Mouse (Mus musculus): Measurements from ENCODE around the gene Nme7. TPM values are rescaled to one million over a fixed set of nuclear protein-coding genes. Genes with fewer than 3 reads are reported as not detected.
A peak's percentile ranks its signal among the peaks of the same experiment; 100 is the strongest.

Nme7 gene
- total RNA-seq, 4 experiments from 2014 or later = 4.0 to 5.4 (median 4.7) TPM

DNA sequence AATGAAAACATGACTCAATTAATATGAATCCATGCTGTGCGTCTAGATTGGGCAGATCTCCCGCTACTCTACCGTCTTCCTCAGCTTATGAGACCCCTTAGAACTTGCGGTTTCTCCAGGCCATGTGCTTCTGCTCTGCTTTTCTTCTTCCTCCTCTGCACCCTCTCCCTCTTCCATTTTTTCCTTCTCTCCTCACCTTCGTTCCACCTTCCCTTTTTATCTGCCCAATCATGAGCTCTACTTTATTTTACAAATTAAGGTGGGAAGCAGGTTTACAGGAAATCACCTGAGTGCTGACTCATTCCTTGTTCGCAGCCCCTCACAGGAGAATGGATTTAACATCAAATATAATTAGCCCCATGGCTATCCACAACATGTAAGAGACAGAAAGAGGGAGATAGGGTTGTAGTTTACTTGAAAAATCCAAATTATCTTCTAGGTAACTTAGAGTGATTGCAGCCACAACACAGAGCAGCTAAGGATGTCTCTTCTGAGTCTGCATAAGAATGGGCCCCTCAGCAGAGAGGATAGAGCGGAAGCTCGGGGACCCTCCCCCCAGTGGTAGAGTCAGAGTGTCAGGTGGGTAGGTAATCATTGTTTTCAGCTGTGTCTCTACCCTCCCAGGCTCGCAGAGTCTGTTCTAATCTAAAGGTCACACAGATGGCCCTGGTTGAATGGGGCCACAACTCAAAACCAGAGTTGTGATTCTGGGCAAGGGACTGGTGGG lies 73.0 kb downstream of the Nme7 start:
- no peak for DNase-seq (ENCODE audit: low spot score)

DNA sequence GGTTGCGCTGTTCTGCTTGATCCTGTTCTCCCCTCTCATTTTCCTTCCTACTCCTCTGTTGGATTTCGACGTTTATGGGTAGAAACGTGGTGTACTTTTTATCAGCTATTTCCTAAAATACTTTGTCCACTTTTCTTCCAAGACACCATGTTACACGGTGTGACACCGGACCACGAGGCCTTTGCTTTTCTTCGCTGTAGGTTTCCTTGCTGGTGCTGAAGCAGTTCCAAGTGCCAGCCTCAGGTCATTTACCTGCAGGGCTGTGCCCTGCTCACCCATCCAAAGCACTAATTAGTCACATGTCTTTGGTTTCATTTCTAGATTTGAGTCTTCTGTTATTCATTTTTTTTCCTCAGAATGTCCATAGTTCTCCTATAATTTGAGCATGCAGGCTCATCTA lies 79.7 kb downstream of the Nme7 start:
- no peak for DNase-seq (ENCODE audit: low spot score)

DNA sequence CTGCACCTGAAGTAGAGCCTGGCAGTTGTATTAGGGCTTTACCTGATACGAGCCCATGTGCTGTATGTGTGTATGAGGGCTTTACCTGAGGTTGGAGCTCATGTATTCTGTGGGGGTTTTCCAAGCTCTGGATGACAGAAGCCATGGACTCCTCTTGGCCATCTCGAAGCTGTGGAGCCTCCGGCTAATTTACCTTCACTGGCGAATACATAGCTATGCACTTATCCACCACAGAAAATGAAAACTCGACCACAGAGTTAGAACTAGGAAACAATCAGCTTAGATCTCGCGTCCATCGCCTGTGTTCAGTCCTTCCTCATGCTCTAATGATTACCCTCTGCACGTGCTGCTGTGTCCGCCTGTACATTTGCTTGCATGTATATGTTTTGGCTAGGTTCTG lies 80.4 kb downstream of the Nme7 start:
- no peak for DNase-seq (ENCODE audit: low spot score)

DNA sequence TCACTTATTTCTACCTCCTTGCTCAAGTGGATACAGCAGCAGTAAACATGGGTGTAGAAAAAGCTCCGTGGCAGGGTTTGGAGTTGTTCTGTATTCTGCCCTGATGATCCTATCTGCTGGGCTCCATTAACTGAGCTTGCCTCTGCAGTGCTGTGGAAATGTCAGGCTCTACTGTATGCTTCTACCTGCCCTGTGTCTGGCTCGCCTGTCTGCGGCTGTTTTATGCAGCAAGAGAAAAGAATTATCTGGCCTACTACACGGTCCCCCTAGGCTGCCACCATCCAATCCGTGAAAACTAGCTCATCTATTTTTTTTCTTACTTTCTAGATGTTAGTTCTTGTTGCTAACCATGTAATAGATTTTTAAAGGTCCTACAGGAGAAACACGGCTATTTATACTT lies 81.1 kb downstream of the Nme7 start:
- DNase-seq (ENCODE audit: low spot score) = no peak

DNA sequence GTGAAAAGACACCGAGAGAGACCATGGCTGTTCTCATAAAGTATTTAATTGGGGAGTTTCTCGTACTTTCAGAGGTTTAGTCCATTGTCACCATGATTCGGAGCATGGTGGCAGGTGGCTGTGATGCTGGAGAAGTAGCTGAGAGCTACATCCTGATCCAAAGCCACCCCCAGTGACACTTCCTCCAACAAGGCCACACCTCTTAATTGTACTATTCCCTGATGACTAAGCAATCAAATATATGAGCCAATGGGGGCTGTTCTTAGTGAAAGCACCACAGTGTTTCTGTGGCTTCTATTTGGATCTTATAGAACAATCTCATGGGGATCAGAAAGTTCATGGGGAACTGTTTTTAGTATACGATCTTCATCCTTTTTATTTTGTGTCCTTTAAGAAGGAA lies 85.8 kb downstream of the Nme7 start:
- no peak for DNase-seq (ENCODE audit: low spot score)

DNA sequence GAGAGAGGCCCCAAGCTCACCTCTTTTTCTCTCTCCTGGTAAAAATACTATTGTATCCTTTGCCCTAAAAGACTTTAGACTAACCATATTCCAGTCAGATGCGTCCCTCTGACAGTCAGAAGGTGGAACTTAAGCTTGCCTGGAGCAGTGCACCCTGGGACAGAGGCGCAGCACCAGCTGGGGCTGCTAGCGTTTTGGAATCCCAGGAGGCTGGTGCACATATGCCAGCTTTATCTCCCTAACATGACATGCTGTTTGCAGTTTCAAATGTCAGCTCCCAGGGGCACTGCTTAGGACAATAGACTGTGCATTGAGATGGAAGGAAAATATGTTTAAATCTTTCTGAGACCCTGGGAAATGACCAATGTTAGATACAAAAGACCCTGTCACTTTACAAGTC lies 88.3 kb downstream of the Nme7 start:
- DNase-seq (ENCODE audit: low spot score) = no peak

DNA sequence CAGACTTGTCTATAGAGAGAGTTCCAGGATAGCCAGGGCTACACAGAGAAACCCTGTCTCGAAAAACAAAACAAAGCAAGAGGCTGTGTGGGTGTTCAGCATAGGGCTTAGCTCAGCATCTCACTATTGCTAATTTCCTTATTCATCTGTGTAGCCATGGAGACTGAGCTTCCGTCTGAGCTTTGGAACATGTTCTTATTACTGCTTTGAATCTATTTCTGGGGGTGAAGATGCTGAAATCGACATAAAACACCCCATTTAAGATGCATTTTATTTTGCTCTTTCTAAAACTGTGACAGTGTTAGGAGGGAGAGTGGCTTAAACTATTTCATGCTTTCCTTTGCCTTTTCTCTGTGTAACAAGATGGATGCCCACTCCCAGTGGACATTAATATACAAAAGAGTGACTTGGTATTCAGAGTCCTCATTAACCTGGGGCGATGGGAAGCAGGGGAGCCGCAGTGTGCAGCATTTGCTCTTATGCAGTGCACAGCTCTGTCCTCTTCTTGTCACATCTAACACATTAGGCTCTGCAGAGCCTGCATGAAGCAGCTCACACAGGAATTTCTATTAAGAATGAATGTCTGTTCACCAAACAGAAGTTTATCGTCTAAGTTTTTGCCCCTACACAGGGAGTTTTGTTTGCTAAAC lies 91.3 kb downstream of the Nme7 start:
- no peak for DNase-seq (ENCODE audit: low spot score)

DNA sequence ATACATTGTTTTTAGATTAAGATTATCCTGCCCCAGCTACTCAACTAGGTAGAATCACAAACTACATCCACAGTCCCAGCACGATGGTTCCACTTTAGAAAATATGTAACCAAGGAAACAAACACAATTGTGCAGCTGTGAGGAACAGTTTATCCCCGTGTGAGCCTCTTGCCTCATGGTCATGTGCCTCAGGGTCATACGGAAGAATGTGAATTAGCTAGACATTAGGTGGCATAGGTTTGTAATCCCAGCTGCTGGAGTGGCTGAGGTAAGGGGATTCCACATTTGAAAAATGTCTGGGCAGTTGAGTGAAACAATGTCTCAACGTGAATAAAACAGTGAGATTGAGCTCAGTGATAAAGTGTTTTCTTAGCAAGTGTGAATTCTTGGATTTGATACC lies 93.8 kb downstream of the Nme7 start:
- DNase-seq (ENCODE audit: low spot score) = no peak

DNA sequence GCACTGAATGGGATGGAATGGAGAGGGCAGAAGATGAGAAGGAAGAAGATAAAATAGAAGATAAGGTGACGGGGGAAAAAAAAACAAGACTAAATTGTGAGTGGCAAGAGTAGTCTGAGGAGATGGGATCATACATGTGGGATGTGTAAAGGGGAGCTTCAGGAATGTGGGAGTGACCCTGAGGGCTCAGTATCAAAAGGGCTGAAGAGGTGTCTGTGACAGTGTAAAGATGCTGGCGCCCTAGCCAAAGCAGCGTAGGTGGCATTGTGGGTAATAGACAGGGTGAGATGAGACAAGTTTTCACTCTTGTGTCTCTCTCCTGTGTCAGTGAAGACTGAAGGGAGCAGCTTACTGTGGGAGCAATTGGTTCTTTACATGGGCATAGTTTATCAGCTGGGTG lies 95.7 kb downstream of the Nme7 start:
- DNase-seq (ENCODE audit: low spot score) = no peak

DNA sequence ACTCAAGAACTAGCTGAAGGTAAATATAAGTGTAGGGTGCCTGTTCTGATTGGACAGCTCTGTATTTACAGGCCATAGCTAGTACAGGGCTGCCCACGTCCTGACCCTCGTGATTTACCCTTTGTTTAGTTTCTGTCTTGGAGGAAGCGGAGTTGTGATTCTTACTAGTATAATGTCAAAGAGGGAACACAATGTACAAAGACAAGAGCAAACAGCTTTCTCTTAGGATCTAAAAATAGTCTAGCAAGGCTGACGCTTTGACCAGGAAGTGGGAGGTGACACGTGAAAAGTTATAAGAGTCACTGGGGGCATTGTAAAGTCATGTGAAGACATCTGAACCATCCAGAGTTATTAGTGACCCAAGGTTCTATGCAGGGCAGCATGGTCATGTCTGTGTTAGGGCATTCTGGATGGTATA lies 101.5 kb downstream of the Nme7 start:
- peak; percentile 66 for DNase-seq (ENCODE audit: low spot score)

DNA sequence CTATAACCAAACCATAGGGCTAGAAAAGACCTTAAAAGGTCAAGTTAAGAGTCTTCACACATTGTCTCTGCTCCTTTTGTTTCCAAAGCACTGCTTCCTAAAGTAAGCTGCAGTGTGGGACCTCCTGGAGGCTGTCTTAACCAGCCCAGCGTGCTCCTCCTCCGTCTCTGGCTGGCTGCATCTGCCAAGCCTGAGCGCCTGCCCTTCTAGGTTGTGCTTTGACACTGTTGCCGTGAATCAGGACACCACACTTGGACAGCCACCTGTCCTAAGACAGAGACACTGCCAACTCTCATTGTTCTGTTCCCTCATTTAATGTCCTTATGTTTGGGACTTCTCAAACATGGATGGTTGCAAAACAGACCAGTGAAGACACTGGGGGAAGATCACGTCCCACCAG lies 102.6 kb downstream of the Nme7 start:
- DNase-seq (ENCODE audit: low spot score) = no peak

DNA sequence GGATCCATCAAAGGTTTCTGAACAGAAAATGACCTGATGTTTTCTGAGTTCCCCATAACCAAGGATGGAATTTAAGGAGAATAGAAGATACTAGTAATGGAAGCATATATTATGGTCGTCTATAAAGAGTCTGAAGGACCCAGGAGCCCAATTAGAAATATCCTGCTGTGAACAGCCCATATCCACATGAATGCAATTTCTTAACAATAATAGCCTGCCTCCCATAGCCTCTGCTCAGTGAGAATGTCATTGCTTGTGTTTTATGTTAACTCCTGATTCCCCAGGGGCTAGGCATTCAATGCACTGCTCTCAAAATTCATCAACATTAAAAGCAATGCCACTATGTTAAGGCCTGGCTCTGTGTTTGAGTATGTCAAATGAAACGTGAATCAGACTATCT lies 104.7 kb downstream of the Nme7 start:
- no peak for DNase-seq (ENCODE audit: low spot score)

DNA sequence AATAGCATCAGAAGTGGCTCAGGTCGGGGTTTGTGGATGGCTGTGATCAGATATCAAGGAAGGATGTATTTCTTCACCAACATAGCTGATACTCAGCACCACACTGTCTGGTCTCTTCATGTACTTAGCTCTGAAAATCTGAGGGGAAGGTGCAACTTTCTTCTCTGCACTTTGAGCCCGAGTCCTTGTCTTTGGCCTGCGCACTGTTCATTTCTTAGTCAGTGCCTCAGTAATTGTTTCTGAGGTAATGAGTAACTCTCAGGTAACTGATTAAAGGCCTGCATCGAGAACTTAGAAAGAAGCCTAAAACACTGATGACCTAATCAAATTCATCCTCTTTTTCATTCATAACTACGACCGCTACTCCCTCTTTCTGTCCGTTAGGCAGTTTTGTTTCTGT lies 107.4 kb downstream of the Nme7 start:
- DNase-seq (ENCODE audit: low spot score) = no peak

DNA sequence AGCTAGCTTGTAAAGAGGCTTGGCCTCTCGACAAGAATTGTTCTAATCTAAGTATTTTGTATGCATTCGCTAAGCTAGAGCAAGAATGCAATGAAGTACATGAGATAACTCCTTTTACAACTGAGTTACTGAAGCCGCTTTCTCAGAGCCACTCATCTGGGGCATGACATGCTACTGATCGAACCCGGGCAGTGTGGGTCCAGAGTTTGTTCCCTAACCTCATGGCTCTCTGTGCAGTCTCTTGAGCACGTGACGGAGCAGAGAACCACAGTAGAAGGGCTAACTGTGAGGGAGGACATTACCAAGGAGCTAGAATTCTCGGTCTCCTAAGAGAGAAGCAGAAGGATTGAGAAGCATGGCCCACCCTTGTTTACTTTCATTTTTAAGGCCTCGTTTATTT lies 109.0 kb downstream of the Nme7 start:
- DNase-seq (ENCODE audit: low spot score) = no peak

DNA sequence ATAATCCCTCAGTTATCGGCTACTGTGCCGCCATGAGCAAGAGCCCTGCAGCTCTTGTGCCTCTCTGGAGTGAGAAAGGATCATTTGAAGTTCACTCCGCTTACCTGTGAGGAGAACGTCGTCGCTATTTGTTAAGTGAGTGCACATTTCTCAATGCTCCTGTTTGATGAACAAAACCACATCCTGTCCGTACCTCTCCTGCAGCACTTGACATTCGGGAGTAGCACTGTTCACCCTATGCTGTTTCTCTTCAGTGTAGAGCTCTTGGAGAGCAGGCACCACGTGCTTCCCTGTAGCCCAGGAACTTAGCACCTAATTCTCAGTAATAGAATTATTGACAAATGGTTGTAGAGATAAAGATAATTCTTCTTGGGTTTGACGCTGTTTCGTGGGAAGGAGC lies 109.7 kb downstream of the Nme7 start:
- DNase-seq (ENCODE audit: low spot score) = no peak

DNA sequence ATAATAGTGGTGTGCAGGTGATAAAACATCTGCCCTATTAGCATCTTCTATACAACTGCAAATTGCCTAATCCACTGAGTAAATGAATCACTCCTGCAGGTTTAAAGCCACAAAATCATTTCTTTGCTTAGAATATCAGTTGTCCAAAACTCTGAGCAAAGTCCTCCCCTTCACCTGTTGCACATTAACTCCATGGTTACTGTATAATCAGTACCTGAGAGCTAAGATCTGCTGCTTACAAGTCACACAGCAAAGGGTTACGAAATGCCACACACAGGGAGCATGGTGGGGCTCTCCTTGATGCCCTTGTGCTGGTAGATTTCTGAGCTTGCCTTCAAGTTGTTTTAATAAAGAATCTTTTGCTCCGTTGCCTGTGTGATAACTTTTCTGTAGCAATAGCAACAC lies 111.4 kb downstream of the Nme7 start:
- no peak for DNase-seq (ENCODE audit: low spot score)

DNA sequence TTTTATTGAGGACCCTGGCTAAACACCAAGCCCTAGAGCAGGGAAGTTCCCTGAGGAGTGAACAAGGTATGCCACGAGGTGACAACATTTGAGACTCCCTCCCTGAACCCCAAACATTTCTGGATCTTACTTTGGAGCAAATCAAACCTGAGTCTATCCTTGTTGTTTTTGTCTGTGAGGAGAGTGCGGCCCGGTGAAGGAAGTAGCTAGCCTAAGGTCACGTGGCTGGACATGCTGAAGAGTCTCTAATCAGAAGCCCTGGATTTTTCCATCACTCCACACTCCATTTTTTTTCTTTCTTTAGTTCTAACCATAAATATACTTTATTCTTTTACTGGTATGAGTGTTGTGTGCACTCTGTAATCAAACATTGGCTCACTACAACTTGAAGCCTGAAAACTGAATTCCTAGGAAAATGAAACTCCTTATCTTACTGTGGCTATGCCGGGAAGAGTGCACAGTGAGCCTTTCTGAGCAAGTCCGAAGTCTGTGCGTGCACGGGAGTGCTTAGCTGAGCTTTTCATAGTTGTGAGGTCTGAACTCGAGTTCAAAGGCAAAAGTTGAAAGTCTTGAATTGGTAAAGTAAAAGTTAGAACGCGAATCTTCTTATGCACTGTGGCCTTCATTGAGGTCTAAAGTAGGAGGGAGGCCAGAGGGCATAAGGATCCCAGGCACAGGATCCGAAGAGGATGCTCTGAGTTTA lies 112.9 kb downstream of the Nme7 start:
- DNase-seq (ENCODE audit: low spot score) = no peak

DNA sequence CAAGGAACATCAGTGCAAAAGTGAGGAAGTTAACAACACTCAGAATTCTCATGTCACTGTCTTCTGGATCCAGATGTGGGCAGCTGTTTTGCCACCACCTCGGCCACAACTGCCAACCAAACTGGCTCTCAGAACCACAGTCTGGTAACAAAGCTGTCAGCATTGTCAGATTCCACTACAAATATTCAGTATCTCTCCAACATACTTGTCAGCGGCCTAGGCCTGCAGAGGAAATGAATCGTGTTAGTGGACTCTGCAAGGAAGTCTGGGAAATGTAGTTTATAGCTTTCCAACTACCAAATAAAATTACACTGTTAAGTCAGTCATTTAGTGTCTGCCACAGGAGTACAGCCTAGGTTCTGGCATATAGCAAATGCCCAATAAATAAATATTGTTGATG lies 113.7 kb downstream of the Nme7 start:
- DNase-seq (ENCODE audit: low spot score) = no peak

DNA sequence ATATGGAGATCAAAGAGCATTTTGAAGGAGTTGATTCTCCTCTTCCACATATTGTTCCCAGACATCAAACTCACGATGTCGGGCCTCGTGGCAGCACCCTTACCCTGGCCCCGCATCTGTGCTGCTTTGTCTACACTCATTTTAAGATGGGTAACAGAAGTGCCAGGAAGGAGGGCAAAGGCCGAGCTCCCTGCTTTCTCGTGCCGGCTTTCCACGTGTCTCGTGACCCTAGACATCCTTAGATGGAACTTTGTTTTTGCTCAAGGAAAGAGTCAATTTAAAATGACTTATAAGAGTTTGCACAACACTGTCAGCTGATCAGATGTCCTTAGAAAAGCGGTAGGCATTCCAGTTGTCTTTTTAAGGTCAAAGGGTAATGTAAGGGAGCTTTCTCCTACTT lies 114.4 kb downstream of the Nme7 start:
- DNase-seq (ENCODE audit: low spot score) = no peak

DNA sequence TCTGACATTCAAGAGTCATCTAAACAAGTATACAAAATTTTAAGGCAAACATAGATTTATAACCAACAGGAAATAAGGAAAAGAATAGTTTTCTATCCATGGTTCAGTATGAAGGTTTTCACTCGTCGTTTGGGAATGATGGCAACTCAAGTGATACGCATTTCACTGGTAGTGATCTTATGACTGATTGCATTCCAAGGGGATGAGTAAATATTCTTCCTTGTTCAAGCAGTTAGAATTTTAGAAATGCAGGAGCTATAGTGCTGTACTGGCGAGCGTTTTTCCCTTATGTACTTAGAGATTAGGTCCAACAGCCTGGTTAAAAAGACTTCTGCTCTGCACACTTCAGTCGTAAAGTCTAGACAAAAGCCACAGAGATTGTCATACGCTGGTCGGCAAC lies 115.5 kb downstream of the Nme7 start:
- DNase-seq (ENCODE audit: low spot score) = no peak

DNA sequence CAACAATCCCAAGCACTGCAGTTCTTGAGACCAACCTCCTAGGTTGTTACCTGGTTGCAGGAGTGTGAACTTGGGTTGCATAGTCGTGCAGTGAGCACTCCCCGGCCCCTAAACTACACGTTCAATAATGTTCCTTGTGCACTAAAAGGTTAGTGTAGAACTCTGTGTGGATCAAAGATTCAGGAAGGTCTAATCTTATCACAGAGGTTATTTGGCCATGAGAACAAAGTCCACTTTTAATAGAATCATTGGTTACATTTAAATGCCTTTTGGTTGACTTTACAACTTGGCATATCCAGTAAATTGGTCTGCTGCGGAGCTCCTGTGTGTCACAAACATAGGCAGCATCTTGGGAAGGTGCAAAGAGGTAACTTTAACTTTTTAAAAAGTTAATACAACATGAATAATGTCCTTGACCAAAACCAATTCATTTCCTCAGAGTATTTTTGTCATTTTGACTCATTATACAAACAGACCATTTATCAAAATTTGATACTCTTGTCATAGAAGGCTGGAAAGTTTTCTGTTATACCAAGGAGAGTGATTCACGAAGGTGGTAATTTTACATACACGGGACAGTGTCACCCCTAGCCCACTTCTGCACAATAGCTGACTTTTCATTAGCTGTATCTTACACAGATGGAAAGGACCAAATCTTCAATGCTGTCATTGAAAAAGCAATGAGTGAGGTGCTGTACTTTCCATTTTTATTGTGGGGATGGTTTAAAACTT lies 116.9 kb downstream of the Nme7 start:
- no peak for DNase-seq (ENCODE audit: low spot score)

DNA sequence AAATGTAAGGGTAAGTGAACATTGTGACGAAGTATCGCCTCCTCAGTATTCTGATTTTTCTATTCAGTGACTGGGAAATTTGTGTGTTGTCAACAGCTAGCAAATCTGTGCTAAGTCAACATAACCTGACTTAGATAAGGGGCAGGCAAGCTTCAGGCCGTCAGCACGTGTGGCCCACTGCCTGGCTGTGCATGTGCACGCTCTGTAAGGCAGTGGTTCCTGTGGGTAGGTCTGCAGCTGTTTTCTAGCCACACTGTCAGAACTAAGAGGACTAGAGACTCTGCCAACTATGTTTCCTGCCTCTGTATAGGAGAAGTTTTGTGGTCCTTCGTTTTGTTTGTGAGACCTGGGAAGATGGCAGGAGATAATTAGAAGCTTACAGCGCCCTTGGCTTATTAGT lies 122.3 kb downstream of the Nme7 start:
- DNase-seq (ENCODE audit: low spot score) = no peak
